Mouse (Mus musculus) stomach, postnatal 0 days (tissue): ENCODE results near the gene Clec2d.

Experiments
- CTCF ChIP-seq: IDR thresholded peaks from 2 replicates; pipeline ENCODE4 v1.5.1; 2016; ENCODE audit warnings: antibody characterized with exemption, low read depth, mild to moderate bottlenecking, moderate library complexity
- EP300 ChIP-seq: optimal IDR thresholded peaks from 2 replicates; pipeline ENCODE3; 2016; ENCODE audit warnings: antibody characterized with exemption

- TF ChIP-seq EP300 (no peak), CTCF (no peak)
Measured at GRCm38 (mm10) chr6:129182518-129182917, 2.1 kb downstream of the Clec2d start.
